Mouse (Mus musculus): ENCODE results near the gene Pacsin2. TPM values are rescaled to one million over a fixed set of nuclear protein-coding genes. Genes with fewer than 3 reads are reported as not detected.
"Not testable (repeated sequence)": the region's sequence is repeated elsewhere in the genome, so short reads cannot be mapped to it uniquely, and the experiment has no call there.

Pacsin2 gene
- polyA plus RNA-seq, 1 experiment from 2014 or later, result 60.7 TPM

DNA sequence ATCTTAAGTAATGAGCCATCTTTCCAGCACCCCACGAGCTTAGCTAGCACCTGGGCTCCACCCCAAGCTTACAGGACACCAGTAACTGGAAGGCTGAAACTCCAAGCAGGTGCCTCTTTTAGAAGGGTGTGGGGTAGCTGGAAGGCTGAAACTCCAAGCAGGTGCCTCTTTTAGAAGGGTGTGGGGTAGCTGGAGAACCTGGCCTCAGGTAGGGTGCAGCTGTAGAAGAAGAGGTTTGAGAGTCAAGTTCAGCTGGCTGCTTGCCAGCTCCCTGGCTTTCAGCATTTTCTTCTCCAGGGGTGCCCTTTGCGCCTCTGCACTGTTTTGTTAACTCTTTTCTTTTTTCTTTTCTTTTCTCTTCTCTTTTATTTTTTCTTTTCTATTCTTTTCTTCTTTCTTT, 96.1 kb downstream of the Pacsin2 start:
- Histone ChIP-seq H3K4me3 (no peak overlapping the region), H3K27ac (replicated peaks) (no peak overlapping the region), H3K36me3 (replicated peaks) (0 out of 2 replicates have a peak, but pooled peaks cover 3% of the 10 kb centered on the region), H3K4me1 (peaks cover 8% of the 10 kb centered on the region), H3K9me3 (peaks cover 8% of the 10 kb centered on the region; the same call in 1 of the 2 replicates), H3K27me3 (replicated peaks; ENCODE audit: low read depth, poor library complexity, severe bottlenecking) (peaks cover 20% of the 10 kb centered on the region)
- no peak for DNase-seq (ENCODE audit: low spot score)
- 90% methylated on average over 2 of the region's 2 CpGs for WGBS

DNA sequence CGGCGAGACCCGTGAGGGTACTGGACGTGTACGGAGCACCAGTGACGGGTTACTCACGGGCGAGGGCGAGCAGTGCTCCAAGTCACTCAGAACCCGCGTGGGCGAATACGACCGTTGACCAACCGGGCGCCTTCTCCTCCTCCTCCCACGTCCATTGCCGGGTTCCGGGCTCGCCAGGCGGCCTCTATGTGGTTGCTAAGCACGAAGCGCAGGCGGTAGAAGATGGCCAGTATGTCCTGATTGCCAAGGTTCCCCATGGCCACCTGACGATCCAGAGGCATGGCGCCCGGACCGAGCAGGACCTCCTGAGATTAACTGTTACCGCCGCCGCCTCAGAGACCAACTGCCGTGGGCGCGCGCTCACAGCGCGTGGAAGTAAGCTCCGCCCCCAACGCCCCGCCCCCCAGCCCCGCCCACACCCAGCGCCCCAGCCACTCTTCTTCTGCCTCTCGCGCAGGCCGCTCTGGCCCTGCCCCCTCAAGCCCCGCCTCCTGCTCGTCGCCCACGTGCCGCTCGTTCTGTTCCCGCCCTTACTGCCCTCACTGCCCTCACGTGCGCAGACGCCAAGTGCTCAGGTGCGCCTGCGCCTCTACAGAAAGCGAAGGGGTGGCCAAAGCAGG, 97.4 kb downstream of the Pacsin2 start:
- WGBS, result 27% methylated on average over 58 of the region's 58 CpGs
- no peaks in the 10 kb centered on the region for H3K36me3 ChIP-seq (replicated peaks)

DNA sequence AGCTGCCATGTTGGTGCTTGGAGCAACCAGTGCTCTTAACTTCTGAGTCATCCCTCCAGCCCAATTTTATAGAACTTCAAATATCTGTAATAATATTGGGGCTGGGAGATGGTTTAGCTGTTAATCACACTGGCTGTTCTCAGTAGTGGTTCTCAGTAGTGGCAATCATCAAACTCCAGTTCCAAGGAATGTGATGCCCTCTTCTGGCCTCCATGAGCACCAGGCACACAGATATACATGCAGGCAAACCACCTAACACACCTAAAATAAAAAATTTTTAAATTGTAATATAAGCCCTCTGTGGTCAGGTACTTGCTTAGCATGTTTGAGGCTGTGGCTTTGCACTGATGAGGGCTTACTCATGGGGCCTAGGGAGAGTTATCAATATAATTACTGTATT, 98.7 kb downstream of the Pacsin2 start:
- no peak for DNase-seq (ENCODE audit: low spot score)
- peaks cover 8% of the 10 kb centered on the region for H3K4me1 ChIP-seq
- no peak overlapping the region for H3K4me3 ChIP-seq
- H3K27me3 ChIP-seq (replicated peaks; ENCODE audit: low read depth, poor library complexity, severe bottlenecking), result peaks cover 20% of the 10 kb centered on the region
- peaks cover 8% of the 10 kb centered on the region; the same call in 1 of the 2 replicates for H3K9me3 ChIP-seq
- H3K36me3 ChIP-seq (replicated peaks), result no peaks in the 10 kb centered on the region
- H3K27ac ChIP-seq (replicated peaks), result no peak overlapping the region

More for the DNA sequence above, 97.4 kb downstream of the Pacsin2 start:
- Histone ChIP-seq H3K4me3 (peak overlapping the region; percentile 50), H3K27me3 (replicated peaks; ENCODE audit: low read depth, poor library complexity, severe bottlenecking) (peaks cover 20% of the 10 kb centered on the region), H3K27ac (replicated peaks) (no peak overlapping the region), H3K9me3 (peaks cover 8% of the 10 kb centered on the region; the same call in 1 of the 2 replicates), H3K4me1 (peaks cover 8% of the 10 kb centered on the region)
- DNase-seq (ENCODE audit: low spot score), result peak; percentile 79

DNA sequence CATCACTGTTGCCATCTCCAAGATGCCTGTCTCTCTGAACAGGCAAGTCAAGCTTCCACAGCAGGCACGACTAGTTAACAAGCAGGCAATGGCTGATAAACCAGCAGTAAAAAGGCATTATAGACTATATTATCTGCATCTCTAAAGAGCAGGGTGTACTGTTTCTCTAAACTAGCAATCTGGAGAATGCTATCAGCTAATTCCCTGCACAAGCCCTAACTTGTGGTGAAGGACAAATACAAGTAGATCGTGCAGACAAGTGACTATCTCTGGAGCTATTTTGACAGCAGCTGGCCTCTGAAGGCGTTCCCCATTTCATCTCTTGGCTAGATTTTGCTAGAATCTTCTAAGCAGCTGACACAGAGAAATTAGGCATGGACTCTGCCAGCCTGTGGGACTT, 100.2 kb downstream of the Pacsin2 start:
- Histone ChIP-seq H3K27ac (replicated peaks) (no peak overlapping the region), H3K27me3 (replicated peaks; ENCODE audit: low read depth, poor library complexity, severe bottlenecking) (peaks cover 20% of the 10 kb centered on the region), H3K4me3 (no peak overlapping the region), H3K9me3 (peaks cover 8% of the 10 kb centered on the region; the same call in 1 of the 2 replicates), H3K4me1 (peaks cover 8% of the 10 kb centered on the region), H3K36me3 (replicated peaks) (no peaks in the 10 kb centered on the region)
- 71% methylated on average over 3 of the region's 3 CpGs for WGBS
- no peak for DNase-seq (ENCODE audit: low spot score)

DNA sequence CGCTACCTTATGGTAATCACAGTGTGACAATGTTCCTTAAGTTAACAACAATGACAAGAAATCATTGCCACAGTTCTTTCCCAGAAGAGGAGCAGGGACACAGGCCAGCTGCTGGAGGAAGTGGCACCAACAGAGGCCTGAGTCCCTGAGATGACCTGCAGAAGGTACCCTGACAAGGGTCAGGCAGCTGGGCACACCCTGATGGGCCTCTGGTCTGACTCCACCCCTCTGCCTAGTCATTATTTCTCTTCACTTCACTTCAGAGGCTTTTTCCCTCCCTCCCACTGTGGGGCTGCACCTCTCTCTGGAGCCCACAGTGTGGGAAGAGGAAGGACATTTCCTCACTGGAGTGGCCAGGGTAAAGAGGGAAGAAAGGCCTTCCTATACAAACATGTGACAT, 101.6 kb downstream of the Pacsin2 start:
- 81% methylated on average over 1 of the region's 1 CpGs for WGBS
- DNase-seq (ENCODE audit: low spot score), result not testable (repeated sequence)

DNA sequence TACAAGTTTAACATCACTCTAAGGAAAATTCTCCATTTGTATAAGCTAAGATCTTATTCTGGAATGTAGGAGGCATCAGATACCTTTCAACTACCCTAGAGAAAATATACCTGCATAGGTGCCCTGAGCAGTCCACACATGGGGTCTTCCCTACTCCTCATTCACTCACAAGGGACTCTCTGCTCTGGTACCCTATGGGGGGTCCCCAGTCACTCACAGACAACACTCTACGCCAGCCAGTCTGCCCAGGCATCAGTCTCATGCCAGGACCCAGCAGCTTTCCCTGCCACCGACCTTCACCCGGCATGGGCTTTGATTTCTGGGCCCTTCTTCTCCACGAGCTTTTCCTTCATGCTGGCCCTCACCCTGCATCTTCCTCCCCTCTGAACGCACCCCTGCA, 103.5 kb downstream of the Pacsin2 start:
- H3K4me1 ChIP-seq, result not testable (repeated sequence)
- WGBS, result 69% methylated on average over 5 of the region's 5 CpGs

More for the DNA sequence above, 101.6 kb downstream of the Pacsin2 start:
- H3K27ac ChIP-seq (replicated peaks); H3K36me3 ChIP-seq (replicated peaks); H3K4me3 ChIP-seq; H3K4me1 ChIP-seq; H3K9me3 ChIP-seq: not testable (repeated sequence)
- peaks cover 15% of the 10 kb centered on the region for H3K27me3 ChIP-seq (replicated peaks; ENCODE audit: low read depth, poor library complexity, severe bottlenecking)

DNA sequence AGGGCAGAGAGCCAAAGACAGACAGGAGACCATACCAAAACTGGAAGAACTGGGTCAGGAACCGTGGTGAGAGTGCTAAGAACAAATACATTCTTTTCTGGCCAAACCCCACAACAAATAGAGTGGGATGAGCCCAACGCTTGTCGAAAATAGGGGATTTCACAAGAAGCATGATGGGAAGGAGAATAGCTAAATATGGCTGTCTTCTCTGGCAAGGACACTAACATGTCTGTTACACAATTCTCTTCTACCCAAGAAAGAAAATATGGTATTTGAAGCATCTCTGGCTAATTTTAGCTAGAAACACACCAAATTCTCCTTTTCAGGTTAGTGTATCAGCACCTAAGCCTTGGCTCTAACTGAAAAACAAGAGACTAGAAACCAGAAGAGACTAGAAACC, 104.3 kb downstream of the Pacsin2 start:
- Histone ChIP-seq H3K27me3 (replicated peaks; ENCODE audit: low read depth, poor library complexity, severe bottlenecking) (no peaks in the 10 kb centered on the region), H3K4me1 (no peaks in the 10 kb centered on the region), H3K9me3 (no peaks in the 10 kb centered on the region), H3K27ac (replicated peaks) (no peak overlapping the region), H3K4me3 (no peak overlapping the region), H3K36me3 (replicated peaks) (no peaks in the 10 kb centered on the region)
- WGBS, result 83% methylated on average over 3 of the region's 3 CpGs
- no peak for DNase-seq (ENCODE audit: low spot score)

More for the DNA sequence above, 103.5 kb downstream of the Pacsin2 start:
- H3K27ac ChIP-seq (replicated peaks); H3K9me3 ChIP-seq; H3K27me3 ChIP-seq (replicated peaks; ENCODE audit: low read depth, poor library complexity, severe bottlenecking); DNase-seq (ENCODE audit: low spot score); H3K36me3 ChIP-seq (replicated peaks); H3K4me3 ChIP-seq: not testable (repeated sequence)

DNA sequence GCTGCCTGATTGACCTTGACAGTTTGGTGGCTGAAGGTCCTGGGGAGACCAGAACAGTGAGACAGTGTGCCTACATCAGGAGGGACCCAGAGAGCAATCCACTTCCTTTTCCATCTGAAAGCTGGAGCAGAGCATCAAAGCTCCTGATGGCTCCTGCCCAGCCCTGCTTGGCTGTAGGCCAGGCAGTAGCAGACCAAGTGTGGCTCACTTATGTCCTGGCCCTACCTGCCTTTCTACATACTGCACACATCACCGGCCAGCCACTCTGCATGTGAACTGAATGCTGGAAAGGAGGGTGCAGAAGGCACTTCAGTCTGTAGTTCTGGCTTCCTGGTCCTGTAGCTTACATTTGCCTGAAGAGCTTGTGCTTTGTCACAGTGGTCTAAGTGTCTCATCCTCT, 105.9 kb downstream of the Pacsin2 start:
- DNase-seq (ENCODE audit: low spot score), result no peak
- 100% methylated on average over 1 of the region's 1 CpGs for WGBS
- H3K9me3 ChIP-seq, result no peaks in the 10 kb centered on the region
- H3K27me3 ChIP-seq (replicated peaks; ENCODE audit: low read depth, poor library complexity, severe bottlenecking), result no peaks in the 10 kb centered on the region
- H3K27ac ChIP-seq (replicated peaks), result no peak overlapping the region
- H3K36me3 ChIP-seq (replicated peaks), result no peaks in the 10 kb centered on the region
- no peak overlapping the region for H3K4me3 ChIP-seq
- H3K4me1 ChIP-seq, result no peaks in the 10 kb centered on the region

DNA sequence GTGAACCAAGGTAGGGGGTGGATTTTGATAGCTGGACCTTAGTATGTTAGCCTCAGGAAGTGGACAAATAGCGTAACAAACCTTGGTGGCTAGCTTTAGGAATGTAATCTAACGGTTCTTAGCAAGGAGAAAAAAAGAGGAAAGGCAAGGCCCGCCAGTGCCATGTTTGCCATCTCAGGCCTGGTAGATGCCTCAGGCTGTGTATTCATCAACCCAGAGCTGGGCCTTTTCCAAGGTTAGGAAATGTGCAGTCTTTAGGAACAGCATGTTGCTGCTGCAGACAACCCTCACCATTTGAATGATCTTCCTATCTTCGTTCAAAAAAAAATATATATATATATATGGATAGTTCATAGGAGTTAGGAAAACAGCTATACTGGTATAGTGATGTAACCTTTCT, 112.9 kb downstream of the Pacsin2 start:
- peaks cover 22% of the 10 kb centered on the region for H3K4me1 ChIP-seq
- H3K27me3 ChIP-seq (replicated peaks; ENCODE audit: low read depth, poor library complexity, severe bottlenecking), result 0 out of 2 replicates have a peak, but pooled peaks cover 6% of the 10 kb centered on the region
- H3K36me3 ChIP-seq (replicated peaks), result no peaks in the 10 kb centered on the region
- H3K4me3 ChIP-seq, result no peak overlapping the region
- no peaks in the 10 kb centered on the region for H3K9me3 ChIP-seq
- DNase-seq (ENCODE audit: low spot score), result no peak
- no peak overlapping the region for H3K27ac ChIP-seq (replicated peaks)
- WGBS, result 90% methylated on average over 4 of the region's 4 CpGs

DNA sequence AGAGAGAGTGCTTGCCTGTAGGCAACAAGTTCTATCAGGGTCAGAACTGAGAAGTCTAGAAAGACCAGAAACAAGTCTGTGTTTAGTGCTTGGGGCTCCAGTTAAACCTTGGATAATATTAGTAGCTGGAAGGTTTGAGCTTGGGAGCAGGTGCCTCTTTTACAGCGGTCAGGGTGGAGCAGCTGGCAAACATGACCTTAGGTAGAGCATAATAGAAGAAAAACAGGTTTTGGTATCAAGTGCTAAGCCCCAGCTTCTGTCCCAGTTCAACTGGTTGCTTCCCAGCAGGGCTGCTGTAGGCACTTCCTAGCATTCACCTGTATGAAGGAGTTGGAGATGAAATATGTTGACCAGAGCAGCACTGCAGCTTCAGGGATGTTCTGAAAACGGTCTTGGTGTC, 113.5 kb downstream of the Pacsin2 start:
- peak overlapping the region; percentile 91; the same call in 1 of the 2 replicates for H3K4me3 ChIP-seq

DNA sequence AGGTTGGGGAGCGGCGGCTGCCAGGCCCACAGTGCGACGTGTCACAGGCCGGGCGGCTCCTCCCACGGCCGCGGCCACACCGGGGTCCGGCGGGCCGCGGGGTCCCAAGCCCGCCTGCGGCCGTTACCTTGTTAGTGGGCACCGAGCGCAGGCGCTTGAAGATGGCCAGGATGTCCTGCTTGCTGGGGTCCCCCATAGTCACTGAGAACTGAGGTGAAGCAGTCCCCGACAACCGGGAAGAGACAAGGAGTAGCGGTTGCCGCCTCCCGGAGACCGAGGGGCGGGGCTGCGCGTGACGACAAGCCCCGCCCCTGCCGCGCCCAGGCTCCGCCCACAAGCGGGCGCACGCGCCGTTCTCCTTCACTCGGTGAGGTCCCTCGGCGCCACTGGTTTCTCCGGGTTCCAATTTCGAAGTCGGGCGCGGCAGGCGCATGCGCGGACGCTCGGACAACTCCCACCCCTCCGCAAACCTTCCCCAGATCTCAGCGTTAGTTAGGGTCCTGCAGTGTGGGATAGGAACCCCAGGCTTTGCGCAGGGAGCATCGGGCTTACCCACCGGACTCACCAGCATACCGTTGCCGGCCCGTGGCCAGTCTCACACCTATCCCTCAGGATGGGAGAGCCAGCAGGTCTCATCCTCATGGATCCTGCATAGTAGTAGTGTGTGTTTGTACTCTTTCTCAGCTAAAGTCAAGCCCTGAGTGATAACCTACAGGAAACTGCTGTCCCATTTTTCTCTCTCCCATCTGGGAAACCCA, 114.3 kb downstream of the Pacsin2 start, which contains the start of gene Arfgap3:
Gene Arfgap3, minus strand, starts transcription at position 294 of the 758 bp plus-strand sequence.
- WGBS, result under 1% methylated on average over 60 of the region's 60 CpGs
- H3K9me3 ChIP-seq, result no peaks in the 10 kb centered on the region
- H3K4me3 ChIP-seq, result peak within 1 kb of the TSS; percentile 91
- peak; percentile 98 for DNase-seq (ENCODE audit: low spot score)
- 0 out of 2 replicates have a peak, but pooled peaks cover 3% of the 10 kb centered on the region for H3K36me3 ChIP-seq (replicated peaks)
- peak within 1 kb of the TSS; percentile 89 for H3K27ac ChIP-seq (replicated peaks)
- 0 out of 2 replicates have a peak, but pooled peaks cover 6% of the 10 kb centered on the region for H3K27me3 ChIP-seq (replicated peaks; ENCODE audit: low read depth, poor library complexity, severe bottlenecking)
- H3K4me1 ChIP-seq, result peaks cover 23% of the 10 kb centered on the region

More for the DNA sequence above, 113.5 kb downstream of the Pacsin2 start:
- DNase-seq (ENCODE audit: low spot score), result no peak
- 56% methylated on average over 2 of the region's 2 CpGs for WGBS
- H3K4me1 ChIP-seq, result peaks cover 22% of the 10 kb centered on the region
- H3K27me3 ChIP-seq (replicated peaks; ENCODE audit: low read depth, poor library complexity, severe bottlenecking), result 0 out of 2 replicates have a peak, but pooled peaks cover 6% of the 10 kb centered on the region
- H3K27ac ChIP-seq (replicated peaks), result no peak overlapping the region
- H3K9me3 ChIP-seq, result no peaks in the 10 kb centered on the region
- 0 out of 2 replicates have a peak, but pooled peaks cover 3% of the 10 kb centered on the region for H3K36me3 ChIP-seq (replicated peaks)

DNA sequence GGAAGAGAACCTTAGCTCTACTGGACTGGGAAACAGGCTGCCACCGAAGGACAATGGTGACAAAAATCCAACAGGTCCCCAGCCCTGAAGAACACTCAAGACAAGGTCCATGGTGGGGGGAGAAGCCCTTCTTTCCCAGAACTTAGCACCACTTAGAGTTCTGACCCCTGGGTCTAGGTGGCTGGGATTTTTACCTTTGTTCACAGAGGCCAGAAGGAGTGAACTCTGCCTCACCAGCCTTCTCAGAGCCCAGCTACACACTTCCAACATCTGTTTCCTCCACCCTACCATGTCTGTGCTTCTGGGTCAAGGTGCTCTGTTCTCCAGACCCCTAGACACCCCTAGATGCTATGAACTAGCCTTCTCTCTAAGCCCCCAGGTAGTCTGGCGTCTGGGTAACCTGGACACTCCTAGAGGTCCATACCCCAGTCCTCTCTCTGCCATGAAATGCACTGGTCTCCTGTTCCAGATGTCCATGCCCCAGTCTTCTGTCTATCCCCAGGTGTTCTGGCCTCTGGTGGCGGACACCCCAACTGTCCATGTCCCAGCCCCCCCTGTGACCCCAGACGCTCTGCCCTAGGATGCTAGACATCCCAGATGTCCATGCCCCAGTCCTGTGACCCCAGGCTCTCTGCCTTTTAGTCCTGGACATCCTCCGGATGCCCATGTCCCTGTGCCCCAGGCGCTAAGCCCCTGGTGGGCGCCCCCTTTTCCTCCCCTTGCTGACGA, 115.0 kb downstream of the Pacsin2 start:
- Histone ChIP-seq H3K36me3 (replicated peaks) (0 out of 2 replicates have a peak, but pooled peaks cover 3% of the 10 kb centered on the region), H3K27ac (replicated peaks) (peak overlapping the region; percentile 89), H3K9me3 (no peaks in the 10 kb centered on the region), H3K27me3 (replicated peaks; ENCODE audit: low read depth, poor library complexity, severe bottlenecking) (0 out of 2 replicates have a peak, but pooled peaks cover 6% of the 10 kb centered on the region), H3K4me3 (peak overlapping the region; percentile 91), H3K4me1 (peaks cover 28% of the 10 kb centered on the region)
- 16% methylated on average over 8 of the region's 8 CpGs for WGBS
- DNase-seq (ENCODE audit: low spot score), result no peak
